Mouse (Mus musculus) stomach, postnatal 0 days (tissue): ENCODE results near the gene Pcnt.

ENCODE experiments used
- CTCF ChIP-seq: IDR thresholded peaks from 2 replicates; pipeline ENCODE4 v1.5.1; 2016; ENCODE audit warnings: antibody characterized with exemption, low read depth, mild to moderate bottlenecking, moderate library complexity
- EP300 ChIP-seq: optimal IDR thresholded peaks from 2 replicates; pipeline ENCODE3; 2016; ENCODE audit warnings: antibody characterized with exemption

GRCm38 (mm10) chr10:76461255-76461654, 18.7 kb upstream of the Pcnt start:
- TF ChIP-seq EP300, result no peak
- TF ChIP-seq CTCF, result no peak
